Mouse (Mus musculus) E14TG2a.4 (cell line): Measurements from ENCODE around the gene N4bp2.

Experiments
- H3K27me3 ChIP-seq: 2 replicates; pipeline ENCODE4 v1.6.1; 2014; ENCODE audit warnings: low read length, control low read depth; ENCODE audit not compliant: insufficient read depth
- H3K36me3 ChIP-seq: 2 replicates; pipeline ENCODE4 v1.6.1; 2014; ENCODE audit warnings: low read length, control low read depth; ENCODE audit not compliant: insufficient read depth
- H3K4me1 ChIP-seq: replicated peaks from 2 replicates; pipeline ENCODE4 v1.6.1; 2014; ENCODE audit warnings: low read depth, low read length, control low read depth
- H3K4me3 ChIP-seq: replicated peaks from 2 replicates; pipeline ENCODE4 v1.5.1; 2014; ENCODE audit warnings: mild to moderate bottlenecking, low read length
- H3K9me3 ChIP-seq: 2 replicates; pipeline ENCODE4 v1.6.1; 2014; ENCODE audit warnings: low read length, control low read depth
- CTCF ChIP-seq: conservative IDR thresholded peaks from 2 replicates; pipeline ENCODE4 v1.5.1; 2014; ENCODE audit warnings: low read length
- NANOG ChIP-seq: IDR thresholded peaks from 2 replicates; pipeline ENCODE4 v1.6.1; 2014; ENCODE audit warnings: borderline replicate concordance, low read length, mixed read lengths
- POU5F1 ChIP-seq: IDR thresholded peaks from 2 replicates; pipeline ENCODE4 v1.6.1; 2014; ENCODE audit warnings: low read length, borderline replicate concordance

Gene N4bp2

DNA sequence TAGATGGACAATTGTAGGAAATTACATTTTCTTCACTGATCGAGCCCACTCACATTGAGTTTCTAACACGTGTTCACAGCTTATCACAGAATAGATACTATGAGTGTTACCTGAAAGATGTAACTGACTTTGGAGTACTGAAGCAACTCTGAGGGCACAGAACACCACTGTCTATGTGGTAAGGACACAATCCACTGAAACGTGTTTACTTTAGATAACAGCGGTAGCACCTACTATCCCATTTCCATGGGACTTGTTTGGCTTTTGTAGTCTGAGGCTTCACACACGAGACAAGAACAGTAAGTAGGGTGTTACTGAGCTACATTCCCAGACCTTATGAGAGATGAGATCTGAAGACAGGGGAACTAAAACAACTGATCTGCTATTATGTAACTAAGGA is 2.3 kb upstream of the N4bp2 start:
- TF ChIP-seq POU5F1 (no peak), NANOG (no peak), CTCF (no peak)
- Histone ChIP-seq H3K4me3 (no peak overlapping the region), H3K9me3 (no peaks in the 10 kb centered on the region), H3K27me3 (peaks cover 41% of the 10 kb centered on the region), H3K4me1 (peaks cover 17% of the 10 kb centered on the region), H3K36me3 (no peaks in the 10 kb centered on the region)

DNA sequence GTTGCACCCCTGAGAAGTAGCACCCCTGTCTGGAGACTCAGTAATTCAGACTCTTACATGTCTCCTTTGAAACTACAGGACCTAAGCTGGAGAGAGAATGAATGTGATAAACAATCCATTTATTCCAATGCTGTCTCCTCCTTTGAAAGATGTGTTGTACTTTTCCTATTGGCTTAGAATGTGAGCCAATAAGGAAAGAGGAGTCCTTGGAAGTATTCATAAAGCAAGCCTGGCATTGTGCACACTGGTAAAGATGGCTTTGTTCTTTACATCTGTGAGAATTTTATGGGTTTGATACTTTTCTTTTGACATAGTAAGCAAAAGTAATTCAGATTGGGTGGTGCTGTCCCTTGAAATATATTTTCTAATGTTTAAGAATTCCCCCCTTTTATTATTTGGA is 1.4 kb upstream of the N4bp2 start:
- peaks cover 35% of the 10 kb centered on the region for H3K27me3 ChIP-seq
- no peak overlapping the region for H3K4me3 ChIP-seq
- H3K4me1 ChIP-seq = peaks cover 19% of the 10 kb centered on the region
- no peaks in the 10 kb centered on the region for H3K36me3 ChIP-seq
- TF ChIP-seq POU5F1 (no peak), CTCF (no peak), NANOG (no peak)
- H3K9me3 ChIP-seq = no peaks in the 10 kb centered on the region

DNA sequence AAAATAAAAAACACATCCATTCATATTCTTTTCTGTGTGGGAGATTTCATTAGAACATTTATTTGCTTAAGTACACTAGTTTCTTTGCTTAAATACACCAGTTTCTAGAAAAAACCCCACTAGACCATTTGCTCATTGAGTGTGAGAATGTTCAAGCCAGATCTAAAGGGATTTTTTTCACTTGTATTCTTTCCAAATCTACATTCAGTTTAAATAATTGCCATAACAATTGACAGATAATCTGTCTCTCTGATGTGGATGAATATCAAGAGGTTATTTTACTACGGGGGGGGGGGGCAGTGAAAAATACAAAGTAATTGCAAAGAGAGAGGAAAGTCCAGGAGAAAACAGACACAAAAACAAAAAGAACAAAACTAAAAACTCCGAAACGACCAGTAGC is 635 bp upstream of the N4bp2 start:
- peaks cover 33% of the 10 kb centered on the region for H3K27me3 ChIP-seq
- H3K4me3 ChIP-seq = peak overlapping the region; percentile 91
- no peaks in the 10 kb centered on the region for H3K36me3 ChIP-seq
- H3K9me3 ChIP-seq = no peaks in the 10 kb centered on the region
- H3K4me1 ChIP-seq = peaks cover 19% of the 10 kb centered on the region
- TF ChIP-seq NANOG (peak; percentile 62; the same call in 1 of the 2 replicates), POU5F1 (no peak), CTCF (no peak)

DNA sequence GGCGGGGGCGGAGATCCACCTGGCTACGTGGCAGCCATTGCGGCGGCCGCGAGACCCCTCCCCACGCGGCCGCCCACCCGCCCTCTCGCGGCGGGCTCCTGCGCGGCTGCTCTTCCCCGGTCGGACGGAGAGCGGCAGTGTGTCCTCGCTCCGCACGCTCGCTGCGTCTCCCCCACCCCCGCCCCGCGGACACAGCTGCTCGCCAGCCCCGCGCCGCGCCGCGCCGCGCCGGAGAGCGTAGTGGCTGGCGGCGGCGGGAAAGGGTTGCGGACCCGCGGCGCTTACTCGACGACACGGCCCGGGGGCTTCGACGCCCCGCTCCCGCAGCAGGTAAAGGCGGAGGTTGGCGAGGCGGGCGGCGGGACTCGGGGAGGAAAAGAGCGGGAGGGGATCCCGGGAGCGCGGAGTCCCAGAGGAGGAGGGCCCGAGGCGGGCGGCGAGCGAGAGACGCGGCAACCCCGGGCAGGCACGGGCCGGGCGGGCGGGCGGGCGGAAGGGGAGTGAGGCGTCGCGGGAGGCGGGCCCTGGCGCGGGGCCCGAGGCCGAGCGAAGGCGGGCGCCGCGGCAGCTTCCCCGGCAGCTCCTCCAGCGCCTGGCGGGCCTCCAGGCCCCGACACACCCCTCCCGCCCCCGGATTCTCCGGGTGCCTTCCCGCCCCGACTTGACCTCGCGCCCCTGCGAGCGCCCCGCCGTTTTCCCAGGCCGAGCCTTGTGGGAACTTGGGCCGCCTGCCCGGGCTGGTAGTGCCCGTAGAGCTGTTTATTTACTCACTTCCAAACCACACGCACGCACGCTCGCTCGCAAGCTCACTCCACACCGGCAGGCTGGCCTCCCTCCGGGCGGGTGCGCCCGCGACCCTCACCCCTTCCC is 830 bp downstream of the N4bp2 start:
- Histone ChIP-seq H3K36me3 (no peaks in the 10 kb centered on the region), H3K4me1 (peaks cover 19% of the 10 kb centered on the region), H3K27me3 (peaks cover 24% of the 10 kb centered on the region), H3K9me3 (no peaks in the 10 kb centered on the region), H3K4me3 (peak overlapping the region; percentile 91)
- TF ChIP-seq CTCF (no peak), NANOG (no peak), POU5F1 (no peak)

GRCm38 (mm10) chr5:65764786-65765634 is 1.7 kb downstream of the N4bp2 start:
- Histone ChIP-seq H3K27me3 (peaks cover 18% of the 10 kb centered on the region), H3K4me3 (peak overlapping the region; percentile 91)
- TF ChIP-seq CTCF = no peak

GRCm38 (mm10) chr5:65765635-65765911 is 2.3 kb downstream of the N4bp2 start:
- H3K4me3 ChIP-seq = 0 out of 2 replicates have a peak overlapping the region, but pooled peaks have one; percentile 91
- no peak for TF ChIP-seq NANOG
- no peak for TF ChIP-seq POU5F1
- TF ChIP-seq CTCF = no peak
- peaks cover 12% of the 10 kb centered on the region for H3K27me3 ChIP-seq
- H3K9me3 ChIP-seq = no peaks in the 10 kb centered on the region
- H3K36me3 ChIP-seq = no peaks in the 10 kb centered on the region
- H3K4me1 ChIP-seq = peaks cover 19% of the 10 kb centered on the region

More at GRCm38 (mm10) chr5:65764786-65765634, 1.7 kb downstream of the N4bp2 start:
- Histone ChIP-seq H3K9me3 (no peaks in the 10 kb centered on the region), H3K36me3 (no peaks in the 10 kb centered on the region), H3K4me1 (peaks cover 19% of the 10 kb centered on the region)

- H3K27me3 ChIP-seq = no peaks in the 10 kb centered on the region
Measured at GRCm38 (mm10) chr5:65768007-65768406, 4.7 kb downstream of the N4bp2 start.

DNA sequence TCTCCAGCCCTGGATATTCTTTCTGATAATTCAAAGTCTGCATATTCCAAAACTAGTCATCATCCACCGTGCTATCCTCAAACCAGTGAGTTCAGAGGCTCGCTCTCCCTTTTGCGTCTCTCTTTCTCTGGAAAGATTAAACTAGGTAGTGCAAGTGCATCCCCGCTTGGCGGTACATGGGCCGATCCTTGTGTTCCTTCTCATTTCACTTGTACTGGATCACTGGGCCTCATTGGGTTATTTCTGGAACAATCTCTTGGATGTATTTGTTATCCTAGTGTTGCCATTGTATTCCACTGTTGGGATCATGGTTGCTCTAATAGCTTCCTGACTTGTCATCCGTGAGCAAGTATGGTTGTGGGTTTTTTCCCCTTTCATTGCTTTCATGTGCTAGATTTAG is 6.7 kb downstream of the N4bp2 start:
- TF ChIP-seq POU5F1 (no peak), CTCF (no peak), NANOG (no peak)
- Histone ChIP-seq H3K27me3 (no peaks in the 10 kb centered on the region), H3K9me3 (no peaks in the 10 kb centered on the region), H3K4me1 (peaks cover 17% of the 10 kb centered on the region), H3K36me3 (0 out of 2 replicates have a peak, but pooled peaks cover 4% of the 10 kb centered on the region), H3K4me3 (no peak overlapping the region)

More at GRCm38 (mm10) chr5:65768007-65768406, 4.7 kb downstream of the N4bp2 start:
- Histone ChIP-seq H3K4me1 (peaks cover 12% of the 10 kb centered on the region), H3K9me3 (no peaks in the 10 kb centered on the region), H3K4me3 (no peak overlapping the region), H3K36me3 (0 out of 2 replicates have a peak, but pooled peaks cover 4% of the 10 kb centered on the region)
- no peak for TF ChIP-seq CTCF
